Mouse (Mus musculus) stomach, embryonic 15.5 days (tissue): Measurements from ENCODE around the gene Serpinb1a. TPM values are rescaled to one million over a fixed set of nuclear protein-coding genes. Genes with fewer than 3 reads are reported as not detected.

ENCODE experiments used
- ATAC-seq: fragments of 200-750 bp; cut with Nextera tagmentation; 2 replicates; pipeline ENCODE4 v1.8.0; 2017; ENCODE audit warnings: low read depth, moderate number of reproducible peaks, moderate TSS enrichment; ENCODE audit not compliant: insufficient read depth, low FRiP score
- H3K27ac ChIP-seq: fragments of 300-500 bp; sonication (generic); 2 replicates; pipeline ENCODE4 v1.5.1; 2015; ENCODE audit warnings: mild to moderate bottlenecking, inconsistent platforms
- H3K27me3 ChIP-seq: fragments of 300-500 bp; sonication (generic); replicated peaks from 2 replicates; pipeline ENCODE4 v1.6.1; 2015; ENCODE audit warnings: inconsistent platforms
- H3K36me3 ChIP-seq: fragments of 300-500 bp; sonication (generic); 2 replicates; pipeline ENCODE4 v1.6.1; 2015; ENCODE audit warnings: inconsistent platforms
- H3K4me1 ChIP-seq: fragments of 300-500 bp; sonication (generic); 2 replicates; pipeline ENCODE4 v1.6.1; 2015; ENCODE audit warnings: inconsistent platforms
- H3K4me2 ChIP-seq: fragments of 300-500 bp; sonication (generic); 2 replicates; pipeline ENCODE4 v1.6.1; 2015; ENCODE audit warnings: mild to moderate bottlenecking, inconsistent platforms
- H3K4me3 ChIP-seq: fragments of 300-500 bp; sonication (generic); replicated peaks from 2 replicates; pipeline ENCODE4 v1.5.1; 2015; ENCODE audit warnings: inconsistent platforms
- H3K9ac ChIP-seq: fragments of 300-500 bp; sonication (generic); 2 replicates; pipeline ENCODE4 v1.6.1; 2015; ENCODE audit warnings: inconsistent platforms
- H3K9me3 ChIP-seq: fragments of 300-500 bp; sonication (generic); 2 replicates; pipeline ENCODE4 v1.6.1; 2016; ENCODE audit warnings: inconsistent platforms
- WGBS: fragments of 180-500 bp; shearing (Covaris S2); methylation state at CpG from one replicate; pipeline ENCODE4 v1.1.7; 2015; 5-methylcytosine and 5-hydroxymethylcytosine counted together
- polyA plus RNA-seq: library from polyadenylated mRNA; unstranded; fragments of >200 nt; fragmentation: Nextera tagmentation; extraction: Ambion mirVana; gene quantifications from 2 replicates; pipeline ENCODE4 v1.2.1, GENCODE M21; 2015

The Serpinb1a gene
- polyA plus RNA-seq, 1 experiment from 2014 or later, result 74.9 TPM

DNA sequence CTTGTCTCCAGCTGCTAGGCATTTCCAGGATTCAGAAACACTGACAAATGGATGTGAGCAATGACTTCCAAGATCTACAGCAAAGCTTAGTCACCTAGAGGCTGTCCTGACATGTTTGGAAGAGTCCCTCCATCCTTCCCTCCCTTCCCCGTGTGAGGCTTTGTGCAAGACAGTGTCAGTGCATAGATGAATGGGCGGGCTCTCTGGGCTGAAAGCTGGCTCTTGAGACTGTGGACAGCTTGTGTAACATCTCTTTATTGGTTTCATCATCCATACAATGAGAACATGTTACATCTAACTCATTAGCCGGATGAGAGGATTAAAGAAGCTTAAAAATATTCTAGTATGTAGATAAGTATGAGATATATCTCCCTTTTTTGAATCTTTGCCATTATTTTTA, 18.2 kb downstream of the Serpinb1a start:
- no peaks in the 10 kb centered on the region for H3K4me1 ChIP-seq
- WGBS, result 58% methylated on average over 3 of the region's 3 CpGs
- H3K36me3 ChIP-seq, result no peaks in the 10 kb centered on the region
- H3K27ac ChIP-seq, result no peak overlapping the region
- no peak for ATAC-seq
- no peak overlapping the region for H3K4me3 ChIP-seq
- no peak overlapping the region for H3K4me2 ChIP-seq
- no peaks in the 10 kb centered on the region for H3K27me3 ChIP-seq
- no peak overlapping the region for H3K9ac ChIP-seq
- H3K9me3 ChIP-seq, result no peaks in the 10 kb centered on the region

GRCm38 (mm10) chr13:32831505-32832273, 19.3 kb downstream of the Serpinb1a start:
- Histone ChIP-seq H3K27me3 (no peaks in the 10 kb centered on the region), H3K27ac (no peak overlapping the region), H3K9ac (no peak overlapping the region), H3K4me1 (no peaks in the 10 kb centered on the region), H3K36me3 (no peaks in the 10 kb centered on the region), H3K9me3 (no peaks in the 10 kb centered on the region), H3K4me2 (no peak overlapping the region), H3K4me3 (no peak overlapping the region)
- ATAC-seq, result no peak
- 68% methylated on average over 3 of the region's 3 CpGs for WGBS

- H3K36me3 ChIP-seq, result no peaks in the 10 kb centered on the region
- no peaks in the 10 kb centered on the region for H3K4me1 ChIP-seq
- 71% methylated on average over 4 of the region's 4 CpGs for WGBS
- H3K9me3 ChIP-seq, result no peaks in the 10 kb centered on the region
- H3K4me2 ChIP-seq, result no peak overlapping the region
- no peak for ATAC-seq
- H3K27me3 ChIP-seq, result no peaks in the 10 kb centered on the region
- no peak overlapping the region for H3K4me3 ChIP-seq
- H3K27ac ChIP-seq, result no peak overlapping the region
- H3K9ac ChIP-seq, result no peak overlapping the region
Measured at GRCm38 (mm10) chr13:32828886-32829285, 22.1 kb downstream of the Serpinb1a start.

- 52% methylated on average over 4 of the region's 4 CpGs for WGBS
- Histone ChIP-seq H3K27me3 (no peaks in the 10 kb centered on the region), H3K4me2 (no peak overlapping the region), H3K9me3 (no peaks in the 10 kb centered on the region), H3K4me1 (no peaks in the 10 kb centered on the region), H3K4me3 (no peak overlapping the region), H3K27ac (no peak overlapping the region), H3K36me3 (no peaks in the 10 kb centered on the region), H3K9ac (no peak overlapping the region)
- peak; percentile 39; the same call in 1 of the 2 replicates for ATAC-seq
Measured at GRCm38 (mm10) chr13:32827951-32828350, 23.0 kb downstream of the Serpinb1a start.

GRCm38 (mm10) chr13:32827111-32827822, 23.7 kb downstream of the Serpinb1a start:
- no peak overlapping the region for H3K4me3 ChIP-seq
- ATAC-seq, result no peak
- no peak overlapping the region for H3K9ac ChIP-seq
- H3K9me3 ChIP-seq, result no peaks in the 10 kb centered on the region
- no peak overlapping the region for H3K4me2 ChIP-seq
- H3K36me3 ChIP-seq, result no peaks in the 10 kb centered on the region
- WGBS, result 78% methylated on average over 3 of the region's 3 CpGs
- no peak overlapping the region for H3K27ac ChIP-seq
- H3K4me1 ChIP-seq, result no peaks in the 10 kb centered on the region
- H3K27me3 ChIP-seq, result no peaks in the 10 kb centered on the region

DNA sequence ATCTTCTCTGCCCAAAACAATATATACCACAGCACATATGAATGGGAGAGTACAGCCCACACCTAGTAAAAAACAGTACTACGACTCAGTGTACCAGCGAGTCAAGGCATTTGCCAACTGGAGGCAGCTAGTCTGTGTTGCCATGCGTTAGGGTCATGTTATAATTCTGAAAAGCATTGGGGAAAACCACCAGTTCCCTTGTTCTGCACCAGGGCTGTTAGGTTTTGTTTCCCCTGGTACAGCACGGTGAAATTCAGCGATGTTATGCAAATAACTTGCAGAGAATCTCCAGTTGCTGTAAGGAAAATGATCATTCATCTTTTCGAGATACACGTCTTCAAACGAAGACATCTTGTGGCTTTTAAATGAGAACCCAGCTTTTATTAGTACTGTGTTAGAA, 25.4 kb downstream of the Serpinb1a start:
- no peaks in the 10 kb centered on the region for H3K4me1 ChIP-seq
- ATAC-seq, result no peak
- no peak overlapping the region for H3K27ac ChIP-seq
- no peaks in the 10 kb centered on the region for H3K9me3 ChIP-seq
- no peak overlapping the region for H3K9ac ChIP-seq
- 89% methylated on average over 8 of the region's 8 CpGs for WGBS
- no peaks in the 10 kb centered on the region for H3K27me3 ChIP-seq
- peaks cover 4% of the 10 kb centered on the region; the same call in 1 of the 2 replicates for H3K36me3 ChIP-seq
- no peak overlapping the region for H3K4me3 ChIP-seq
- no peak overlapping the region for H3K4me2 ChIP-seq

DNA sequence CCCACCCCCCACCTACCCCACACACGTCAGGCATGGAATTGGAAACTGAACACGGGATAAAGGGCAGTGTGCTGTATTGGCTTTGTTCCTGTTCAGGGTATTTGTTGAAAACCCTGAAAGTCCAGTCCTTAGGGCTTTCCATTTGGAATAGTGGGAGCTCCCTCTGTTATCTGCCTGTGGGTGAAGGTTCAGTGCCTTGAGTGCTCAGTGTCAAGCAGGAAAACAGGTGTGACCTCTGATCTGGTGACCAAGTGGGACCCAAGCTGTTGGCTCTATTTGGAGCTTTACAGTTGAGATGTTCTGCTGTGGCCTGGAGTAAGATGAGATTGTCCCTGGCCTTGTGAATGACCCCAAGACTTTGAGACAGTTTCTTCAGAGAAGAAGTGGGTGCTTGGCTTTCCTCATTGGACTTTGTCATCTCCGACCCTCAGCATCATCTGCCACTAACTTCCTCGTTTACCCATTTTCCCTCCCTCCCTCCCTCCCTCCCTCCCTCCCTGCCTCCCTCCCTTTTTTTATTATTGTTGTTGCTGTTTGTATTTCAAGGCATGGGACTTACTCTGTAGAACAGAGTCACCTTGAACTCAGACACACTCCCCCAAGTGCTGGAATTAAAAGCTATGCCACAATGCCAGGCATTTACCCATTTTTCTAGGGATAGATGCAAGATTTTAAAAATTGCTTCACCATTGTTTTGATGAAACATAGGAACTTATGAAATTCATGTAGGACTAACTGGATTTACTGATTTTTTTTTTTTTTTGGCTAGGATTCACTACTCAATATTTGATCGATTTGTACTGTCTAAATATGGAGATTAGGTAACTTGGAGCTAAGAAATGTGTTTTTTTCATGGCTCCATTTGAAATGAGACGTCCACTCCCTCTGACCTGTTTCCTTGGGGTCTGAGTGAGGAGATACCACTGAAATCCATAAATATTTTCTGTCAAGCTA, 26.3 kb downstream of the Serpinb1a start:
- Histone ChIP-seq H3K4me1 (no peaks in the 10 kb centered on the region), H3K4me2 (no peak overlapping the region), H3K36me3 (peaks cover 4% of the 10 kb centered on the region), H3K27me3 (no peaks in the 10 kb centered on the region), H3K9me3 (no peaks in the 10 kb centered on the region), H3K27ac (no peak overlapping the region), H3K9ac (no peak overlapping the region), H3K4me3 (no peak overlapping the region)
- ATAC-seq, result no peak; the same call in 1 of the 2 replicates
- 71% methylated on average over 6 of the region's 6 CpGs for whole genome bisulfite sequencing

DNA sequence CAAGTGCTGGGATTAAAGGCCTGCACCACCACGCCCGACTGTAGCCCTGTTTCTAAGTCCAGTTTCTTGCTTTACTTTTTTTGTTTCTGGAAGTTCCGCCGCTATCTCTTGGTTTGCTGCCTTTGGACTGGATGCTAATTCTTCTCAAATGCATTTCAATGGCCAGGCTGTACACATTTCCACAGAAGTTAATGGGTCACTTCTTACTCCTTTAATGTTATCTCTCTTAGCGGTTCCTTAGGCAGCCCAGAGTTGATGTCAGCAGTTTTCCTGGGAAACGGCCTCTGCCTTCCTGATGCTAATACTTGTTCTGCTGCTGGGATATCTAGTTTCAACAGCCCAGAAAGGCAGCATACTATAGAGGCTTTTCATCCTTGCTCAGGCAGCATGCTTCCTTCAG, 27.9 kb downstream of the Serpinb1a start:
- Histone ChIP-seq H3K9ac (no peak overlapping the region), H3K27me3 (no peaks in the 10 kb centered on the region), H3K4me1 (no peaks in the 10 kb centered on the region), H3K4me3 (no peak overlapping the region), H3K9me3 (no peaks in the 10 kb centered on the region), H3K27ac (no peak overlapping the region), H3K4me2 (no peak overlapping the region), H3K36me3 (peaks cover 4% of the 10 kb centered on the region)
- WGBS, result 86% methylated on average over 6 of the region's 6 CpGs
- 0 out of 2 replicates have a peak, but pooled peaks have one; percentile 19 for ATAC-seq

DNA sequence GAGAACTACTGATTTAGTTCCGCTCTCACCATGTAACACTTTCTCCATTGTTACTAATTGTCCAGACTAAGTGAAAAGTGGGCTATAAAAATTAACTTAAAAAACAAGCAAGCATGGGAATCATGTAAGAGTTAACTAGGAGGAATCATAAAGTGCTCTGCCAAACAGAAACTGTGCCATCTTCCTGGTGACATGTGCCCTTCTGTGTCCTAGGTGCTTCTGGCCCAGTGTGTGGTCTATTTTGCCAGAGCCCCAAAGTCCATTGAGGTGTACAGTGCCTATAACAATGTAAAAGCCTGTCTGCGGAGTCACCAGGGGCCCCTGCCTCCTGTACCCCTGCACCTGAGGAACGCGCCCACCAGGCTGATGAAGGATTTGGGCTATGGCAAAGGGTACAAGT, 29.3 kb downstream of the Serpinb1a start:
- Histone ChIP-seq H3K36me3 (peaks cover 8% of the 10 kb centered on the region), H3K4me3 (no peak overlapping the region), H3K9me3 (no peaks in the 10 kb centered on the region), H3K4me2 (no peak overlapping the region), H3K27me3 (no peaks in the 10 kb centered on the region), H3K27ac (no peak overlapping the region), H3K9ac (no peak overlapping the region), H3K4me1 (no peaks in the 10 kb centered on the region)
- WGBS, result 96% methylated on average over 4 of the region's 4 CpGs
- ATAC-seq, result no peak

DNA sequence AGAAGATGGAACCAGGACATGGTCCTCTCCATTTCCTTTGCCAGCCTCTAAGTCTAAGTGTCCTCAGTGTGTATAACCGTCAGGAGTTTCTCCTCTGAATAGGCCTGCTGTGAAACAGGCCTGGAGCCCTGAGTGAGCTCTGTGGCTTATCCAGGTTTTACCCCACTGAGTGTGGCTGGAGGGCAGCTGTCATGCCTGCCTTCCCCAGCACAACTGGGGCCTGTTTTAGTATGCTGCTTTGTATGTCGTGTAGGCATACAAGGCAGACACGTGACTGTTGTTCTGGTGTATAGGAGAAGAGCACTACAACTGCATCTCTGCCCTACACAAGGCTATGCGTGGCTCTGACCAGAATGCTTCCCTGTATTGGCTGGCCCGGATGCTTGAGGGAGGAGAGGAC, 31.1 kb downstream of the Serpinb1a start:
- Histone ChIP-seq H3K9ac (no peak overlapping the region), H3K4me1 (no peaks in the 10 kb centered on the region), H3K27ac (no peak overlapping the region), H3K36me3 (peaks cover 12% of the 10 kb centered on the region), H3K9me3 (no peaks in the 10 kb centered on the region), H3K4me3 (no peak overlapping the region), H3K27me3 (no peaks in the 10 kb centered on the region), H3K4me2 (no peak overlapping the region)
- WGBS, result 86% methylated on average over 5 of the region's 5 CpGs
- ATAC-seq, result no peak

DNA sequence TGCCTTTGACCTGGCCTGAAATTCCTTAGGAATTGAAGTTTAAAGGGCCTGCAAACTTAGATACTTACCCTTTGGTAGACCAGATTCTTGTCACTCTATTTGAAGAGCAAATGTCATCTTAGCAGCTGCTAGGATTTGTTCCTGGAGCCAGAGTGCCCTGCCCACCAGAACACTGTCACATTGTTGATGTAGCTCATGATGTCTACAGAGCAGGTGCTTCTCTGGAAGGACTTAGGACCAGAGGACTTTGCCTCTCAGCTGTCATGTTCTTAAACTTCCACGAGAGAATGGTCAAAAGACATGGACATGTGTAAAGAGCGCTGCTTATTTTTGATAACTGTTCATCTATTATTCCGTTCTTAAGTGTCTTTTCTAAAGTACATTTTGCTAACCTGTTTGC, 31.7 kb downstream of the Serpinb1a start:
- Histone ChIP-seq H3K27ac (no peak overlapping the region), H3K27me3 (no peaks in the 10 kb centered on the region), H3K4me2 (no peak overlapping the region), H3K4me1 (no peaks in the 10 kb centered on the region), H3K9me3 (no peaks in the 10 kb centered on the region), H3K36me3 (peaks cover 12% of the 10 kb centered on the region), H3K9ac (no peak overlapping the region), H3K4me3 (no peak overlapping the region)
- no peak for ATAC-seq
- WGBS, result 92% methylated on average over 3 of the region's 3 CpGs
